Mouse (Mus musculus) midbrain, embryonic 12.5 days (tissue): ENCODE results near the gene Coro1b. TPM values are rescaled to one million over a fixed set of nuclear protein-coding genes. Genes with fewer than 3 reads are reported as not detected.
"Not testable (repeated sequence)": the region's sequence is repeated elsewhere in the genome, so short reads cannot be mapped to it uniquely, and the experiment has no call there.

Source experiments
- ATAC-seq: fragments of 200-750 bp; cut with Nextera tagmentation; 2 replicates; pipeline ENCODE4 v1.8.0; 2017; ENCODE audit warnings: low read depth, moderate TSS enrichment, moderate library complexity; ENCODE audit not compliant: low FRiP score
- H3K27ac ChIP-seq: fragments of 300-500 bp; sonication (generic); replicated peaks from 2 replicates; pipeline ENCODE4 v1.5.1; 2016; ENCODE audit warnings: mild to moderate bottlenecking
- H3K27me3 ChIP-seq: fragments of 300-500 bp; sonication (generic); 2 replicates; pipeline ENCODE4 v1.6.1; 2016; ENCODE audit warnings: mild to moderate bottlenecking
- H3K36me3 ChIP-seq: fragments of 300-500 bp; sonication (generic); 2 replicates; pipeline ENCODE4 v1.6.1; 2016
- H3K4me1 ChIP-seq: fragments of 300-500 bp; sonication (generic); 2 replicates; pipeline ENCODE4 v1.6.1; 2016
- H3K4me2 ChIP-seq: fragments of 300-500 bp; sonication (generic); replicated peaks from 2 replicates; pipeline ENCODE4 v1.6.1; 2016; ENCODE audit warnings: mild to moderate bottlenecking, moderate library complexity
- H3K4me3 ChIP-seq: fragments of 300-500 bp; sonication (generic); 2 replicates; pipeline ENCODE4 v1.5.1; 2016; ENCODE audit warnings: mild to moderate bottlenecking
- H3K9ac ChIP-seq: fragments of 300-500 bp; sonication (generic); replicated peaks from 2 replicates; pipeline ENCODE4 v1.6.1; 2016; ENCODE audit warnings: mild to moderate bottlenecking, moderate library complexity
- H3K9me3 ChIP-seq: fragments of 300-500 bp; sonication (generic); 2 replicates; pipeline ENCODE4 v1.6.1; 2016; ENCODE audit warnings: mild to moderate bottlenecking
- WGBS: fragments of 180-500 bp; shearing (Covaris S2); methylation state at CpG from one replicate; pipeline ENCODE4 v1.1.7; 2016; 5-methylcytosine and 5-hydroxymethylcytosine counted together
- polyA plus RNA-seq: library from polyadenylated mRNA; unstranded; fragments of >200 nt; fragmentation: Nextera tagmentation; extraction: Ambion mirVana; gene quantifications from 2 replicates; pipeline ENCODE4 v1.2.1, GENCODE M21; 2016

Gene Coro1b
- polyA plus RNA-seq, 1 experiment from 2014 or later = 133 TPM

- H3K9ac ChIP-seq, ATAC-seq, H3K9me3 ChIP-seq, H3K27ac ChIP-seq, H3K4me3 ChIP-seq, H3K4me2 ChIP-seq, H3K27me3 ChIP-seq: not testable (repeated sequence)
- H3K4me1 ChIP-seq = peaks cover 18% of the 10 kb centered on the region
- 60% methylated on average over 6 of the region's 6 CpGs for WGBS
- H3K36me3 ChIP-seq = peaks cover 10% of the 10 kb centered on the region
These were observed 26.5 kb upstream of the Coro1b start for GRCm38 (mm10) chr19:4121896-4122295.

- Histone ChIP-seq H3K4me2 (no peak overlapping the region), H3K9ac (no peak overlapping the region)
- no peak for ATAC-seq
These were observed 25.7 kb upstream of the Coro1b start for GRCm38 (mm10) chr19:4122411-4123370.

GRCm38 (mm10) chr19:4124432-4124831 is 24.0 kb upstream of the Coro1b start:
- WGBS = 80% methylated on average over 4 of the region's 4 CpGs
- peaks cover 6% of the 10 kb centered on the region for H3K27me3 ChIP-seq
- no peak overlapping the region for H3K27ac ChIP-seq
- peaks cover 19% of the 10 kb centered on the region for H3K36me3 ChIP-seq
- no peak for ATAC-seq
- H3K9me3 ChIP-seq = no peaks in the 10 kb centered on the region
- H3K4me3 ChIP-seq = no peak overlapping the region
- H3K9ac ChIP-seq = no peak overlapping the region
- peaks cover 25% of the 10 kb centered on the region for H3K4me1 ChIP-seq
- no peak overlapping the region for H3K4me2 ChIP-seq

More at GRCm38 (mm10) chr19:4122411-4123370, 25.7 kb upstream of the Coro1b start:
- H3K27me3 ChIP-seq = peaks cover 6% of the 10 kb centered on the region
- no peak overlapping the region for H3K4me3 ChIP-seq
- H3K36me3 ChIP-seq = peaks cover 6% of the 10 kb centered on the region
- 87% methylated on average over 7 of the region's 7 CpGs for WGBS
- H3K9me3 ChIP-seq = no peaks in the 10 kb centered on the region
- H3K4me1 ChIP-seq = peaks cover 25% of the 10 kb centered on the region
- no peak overlapping the region for H3K27ac ChIP-seq

- Histone ChIP-seq H3K4me2 (peak overlapping the region; percentile 71), H3K4me3 (peak overlapping the region; percentile 84), H3K4me1 (peaks cover 23% of the 10 kb centered on the region), H3K27ac (peak overlapping the region; percentile 52), H3K9ac (peak overlapping the region; percentile 62), H3K36me3 (peaks cover 27% of the 10 kb centered on the region)
- H3K9me3 ChIP-seq, H3K27me3 ChIP-seq: not testable (repeated sequence)
- WGBS = 14% methylated on average over 4 of the region's 4 CpGs
- ATAC-seq = peak; percentile 42
These were observed 23.2 kb upstream of the Coro1b start for GRCm38 (mm10) chr19:4125268-4125667.

- ATAC-seq = peak; percentile 94
- WGBS = under 1% methylated on average over 63 of the region's 64 CpGs
These were observed 22.4 kb upstream of the Coro1b start, which contains the start of gene Aip for GRCm38 (mm10) chr19:4125741-4126696. Aip (minus strand) TSS chr19:4125858.

GRCm38 (mm10) chr19:4126759-4127495 is 21.5 kb upstream of the Coro1b start:
- WGBS = 70% methylated on average over 7 of the region's 7 CpGs
- Histone ChIP-seq H3K4me3 (peak overlapping the region; percentile 84), H3K27ac (no peak overlapping the region), H3K36me3 (peaks cover 38% of the 10 kb centered on the region), H3K9ac (peak overlapping the region; percentile 83), H3K4me1 (peaks cover 15% of the 10 kb centered on the region), H3K4me2 (peak overlapping the region; percentile 71), H3K27me3 (no peaks in the 10 kb centered on the region), H3K9me3 (no peaks in the 10 kb centered on the region)
- no peak for ATAC-seq

More at GRCm38 (mm10) chr19:4125741-4126696, 22.4 kb upstream of the Coro1b start, which contains the start of gene Aip:
- no peaks in the 10 kb centered on the region for H3K27me3 ChIP-seq
- peak within 1 kb of the TSS; percentile 83 for H3K9ac ChIP-seq
- H3K4me1 ChIP-seq = peaks cover 15% of the 10 kb centered on the region
- no peaks in the 10 kb centered on the region for H3K9me3 ChIP-seq
- peak within 1 kb of the TSS; percentile 52 for H3K27ac ChIP-seq
- H3K36me3 ChIP-seq = peaks cover 29% of the 10 kb centered on the region
- H3K4me2 ChIP-seq = peak within 1 kb of the TSS; percentile 71
- H3K4me3 ChIP-seq = peak within 1 kb of the TSS; percentile 84

- Histone ChIP-seq H3K4me1 (peaks cover 15% of the 10 kb centered on the region), H3K27me3 (no peaks in the 10 kb centered on the region), H3K27ac (no peak overlapping the region), H3K9ac (no peak overlapping the region), H3K36me3 (peaks cover 55% of the 10 kb centered on the region), H3K4me3 (no peak overlapping the region), H3K9me3 (no peaks in the 10 kb centered on the region), H3K4me2 (no peak overlapping the region)
- no peak for ATAC-seq
- 96% methylated on average over 7 of the region's 7 CpGs for WGBS
These were observed 19.0 kb upstream of the Coro1b start for GRCm38 (mm10) chr19:4129462-4129861.

- ATAC-seq = no peak
These were observed 18.3 kb upstream of the Coro1b start for GRCm38 (mm10) chr19:4130106-4130505.

GRCm38 (mm10) chr19:4131075-4131474 is 17.3 kb upstream of the Coro1b start:
- Histone ChIP-seq H3K27me3 (no peaks in the 10 kb centered on the region), H3K9ac (no peak overlapping the region), H3K4me1 (peaks cover 13% of the 10 kb centered on the region), H3K4me2 (no peak overlapping the region), H3K9me3 (no peaks in the 10 kb centered on the region), H3K4me3 (no peak overlapping the region), H3K36me3 (peaks cover 55% of the 10 kb centered on the region), H3K27ac (no peak overlapping the region)
- 94% methylated on average over 5 of the region's 5 CpGs for WGBS
- ATAC-seq = no peak

More at GRCm38 (mm10) chr19:4130106-4130505, 18.3 kb upstream of the Coro1b start:
- H3K4me3 ChIP-seq = no peak overlapping the region
- no peak overlapping the region for H3K4me2 ChIP-seq
- WGBS = 93% methylated on average over 4 of the region's 4 CpGs
- peaks cover 55% of the 10 kb centered on the region for H3K36me3 ChIP-seq
- no peaks in the 10 kb centered on the region for H3K9me3 ChIP-seq
- peaks cover 15% of the 10 kb centered on the region for H3K4me1 ChIP-seq
- no peak overlapping the region for H3K9ac ChIP-seq
- H3K27me3 ChIP-seq = no peaks in the 10 kb centered on the region
- H3K27ac ChIP-seq = no peak overlapping the region

GRCm38 (mm10) chr19:4131768-4132167 is 16.7 kb upstream of the Coro1b start:
- no peak overlapping the region for H3K9ac ChIP-seq
- H3K27me3 ChIP-seq = no peaks in the 10 kb centered on the region
- H3K36me3 ChIP-seq = peaks cover 55% of the 10 kb centered on the region
- ATAC-seq = no peak
- peaks cover 8% of the 10 kb centered on the region for H3K4me1 ChIP-seq
- 85% methylated on average over 2 of the region's 2 CpGs for WGBS
- H3K4me2 ChIP-seq = no peak overlapping the region
- no peak overlapping the region for H3K27ac ChIP-seq
- H3K4me3 ChIP-seq = no peak overlapping the region
- no peaks in the 10 kb centered on the region for H3K9me3 ChIP-seq

GRCm38 (mm10) chr19:4134354-4134753 is 14.1 kb upstream of the Coro1b start:
- no peak for ATAC-seq
- Histone ChIP-seq H3K36me3 (peaks cover 36% of the 10 kb centered on the region), H3K4me2 (no peak overlapping the region), H3K27me3 (no peaks in the 10 kb centered on the region), H3K4me3 (no peak overlapping the region), H3K9ac (no peak overlapping the region), H3K9me3 (no peaks in the 10 kb centered on the region), H3K4me1 (peaks cover 3% of the 10 kb centered on the region; the same call in 1 of the 2 replicates), H3K27ac (no peak overlapping the region)
- WGBS = 90% methylated on average over 4 of the region's 4 CpGs
